Mouse (Mus musculus) megakaryocyte, embryonic 14.5 days (primary cell): ENCODE results near the gene Dcaf17.

Experiments used
- FLI1 ChIP-seq: IDR thresholded peaks from 2 replicates; pipeline ENCODE4 v1.6.1; 2012; ENCODE audit warnings: low read length, inconsistent platforms, mixed read lengths
- GATA1 ChIP-seq: IDR thresholded peaks from 3 replicates; pipeline ENCODE4 v1.6.1; 2012; ENCODE audit warnings: mixed read lengths, low read length, inconsistent platforms, borderline replicate concordance

GRCm38 (mm10) chr2:71120844-71121243 is 65.7 kb downstream of the Dcaf17 start:
- TF ChIP-seq FLI1 (no peak), GATA1 (no peak)
